Mouse (Mus musculus) lung, postnatal 0 days (tissue): ENCODE measurements around the gene Wdr83. TPM values are rescaled to one million over a fixed set of nuclear protein-coding genes. Genes with fewer than 3 reads are reported as not detected.

Source experiments
- ATAC-seq: fragments of 200-750 bp; cut with Nextera tagmentation; 2 replicates; pipeline ENCODE4 v1.8.0; 2017; ENCODE audit warnings: moderate library complexity
- DNase-seq: peaks from one replicate; pipeline ENCODE4 v3.0.0-alpha.2; 2016; ENCODE audit warnings: low spot score
- H3K27ac ChIP-seq: fragments of 300-500 bp; sonication (generic); 2 replicates; pipeline ENCODE4 v1.5.1; 2014; ENCODE audit warnings: antibody characterized with exemption, mild to moderate bottlenecking, low read length, mixed read lengths
- H3K27me3 ChIP-seq: fragments of 300-500 bp; sonication (generic); replicated peaks from 2 replicates; pipeline ENCODE4 v1.6.1; 2014; ENCODE audit warnings: low read length, mixed read lengths; ENCODE audit not compliant: insufficient read depth
- H3K36me3 ChIP-seq: fragments of 300-500 bp; sonication (generic); 2 replicates; pipeline ENCODE4 v1.6.1; 2014; ENCODE audit warnings: low read length, mixed read lengths; ENCODE audit not compliant: insufficient read depth
- H3K4me1 ChIP-seq: fragments of 300-500 bp; sonication (generic); 2 replicates; pipeline ENCODE4 v1.6.1; 2014; ENCODE audit warnings: antibody characterized with exemption, low read depth, low read length, mixed read lengths; ENCODE audit not compliant: insufficient read depth
- H3K4me2 ChIP-seq: fragments of 300-500 bp; sonication (generic); replicated peaks from 2 replicates; pipeline ENCODE4 v1.6.1; 2014; ENCODE audit warnings: low read depth, mild to moderate bottlenecking, low read length, moderate library complexity, mixed read lengths
- H3K4me3 ChIP-seq: fragments of 300-500 bp; sonication (generic); 2 replicates; pipeline ENCODE4 v1.5.1; 2014; ENCODE audit warnings: low read depth, low read length
- H3K9ac ChIP-seq: fragments of 300-500 bp; sonication (generic); replicated peaks from 2 replicates; pipeline ENCODE4 v1.6.1; 2014; ENCODE audit warnings: low read depth, mild to moderate bottlenecking
- H3K9me3 ChIP-seq: fragments of 300-500 bp; sonication (generic); 2 replicates; pipeline ENCODE4 v1.6.1; 2016; ENCODE audit warnings: low read length, mixed read lengths
- CTCF ChIP-seq: IDR thresholded peaks from 2 replicates; pipeline ENCODE4 v1.5.1; 2016; ENCODE audit warnings: antibody characterized with exemption, mild to moderate bottlenecking
- EP300 ChIP-seq: IDR thresholded peaks from 2 replicates; pipeline ENCODE4 v1.6.1; 2016; ENCODE audit warnings: antibody characterized with exemption, mild to moderate bottlenecking, control low read depth
- WGBS: fragments of 180-500 bp; shearing (Covaris S2); extraction: QIAGEN DNeasy Blood & Tissue Kit; methylation state at CpG from one replicate; pipeline ENCODE4 v1.1.7; 2014; 5-methylcytosine and 5-hydroxymethylcytosine counted together
- microRNA-seq: library from miRNA; unstranded; fragments of <30 nt; microRNA quantifications from one replicate; pipeline ENCODE4, GENCODE M21; 2016
- polyA plus RNA-seq: library from polyadenylated mRNA; unstranded; fragments of >200 nt; fragmentation: Nextera tagmentation; extraction: Ambion mirVana; gene quantifications from 2 replicates; pipeline ENCODE4 v1.2.1, GENCODE M21; 2015

Gene Wdr83
- polyA plus RNA-seq, 1 experiment from 2014 or later = 26.7 TPM

GRCm38 (mm10) chr8:85025098-85025932, 55.8 kb downstream of the Wdr83 start, which contains the start of gene Asna1:
Gene Asna1 (minus strand): TSS chr8:85025281.
- peak; percentile 99 for DNase-seq
- 4% methylated on average over 30 of the region's 30 CpGs for WGBS
- Histone ChIP-seq H3K36me3 (peaks cover 15% of the 10 kb centered on the region), H3K4me2 (peak within 1 kb of the TSS; percentile 88), H3K27ac (peak within 1 kb of the TSS; percentile 74), H3K9me3 (no peaks in the 10 kb centered on the region), H3K9ac (peak within 1 kb of the TSS; percentile 58), H3K4me1 (peaks cover 23% of the 10 kb centered on the region), H3K27me3 (no peaks in the 10 kb centered on the region), H3K4me3 (peak within 1 kb of the TSS; percentile 83)
- ATAC-seq = peak; percentile 92
- TF ChIP-seq EP300 (peak; percentile 74), CTCF (no peak)

Small RNA genes within 50 kb of the gene (microRNA-seq; reads per million reads assigned to microRNA genes)
- gene Gm23388 (not detected), gene Mir7070 (not detected)

Other genes starting within 250 kb of the Wdr83 start
- 24.4 and 24.8 TPM in 2 replicates for gene Gadd45gip1, start 249.8 kb downstream of the Wdr83 start, polyA plus RNA-seq
- gene Rad23a, start 240.6 kb downstream of the Wdr83 start, polyA plus RNA-seq = 77.9 and 85.7 TPM in 2 replicates
- 318 and 405 TPM in 2 replicates for gene Calr, start 234.4 kb downstream of the Wdr83 start, polyA plus RNA-seq
- gene Farsa, start 224.3 kb downstream of the Wdr83 start, polyA plus RNA-seq = 44.0 and 44.6 TPM in 2 replicates
- gene Syce2, start 209.2 kb downstream of the Wdr83 start, polyA plus RNA-seq = 11.1 and 11.4 TPM in 2 replicates
- gene Gcdh, start 187.4 kb downstream of the Wdr83 start, polyA plus RNA-seq = 16.2 and 21.1 TPM in 2 replicates
- 0.69 and 1.1 TPM in 2 replicates for gene Klf1, start 179.4 kb downstream of the Wdr83 start, polyA plus RNA-seq
- 24.0 and 29.1 TPM in 2 replicates for gene Dnase2a, start 172.7 kb downstream of the Wdr83 start, polyA plus RNA-seq
- 0.32 and 0.33 TPM in 2 replicates for gene Mast1, start 143.9 kb downstream of the Wdr83 start, polyA plus RNA-seq
- gene Rtbdn, start 134.3 kb downstream of the Wdr83 start, polyA plus RNA-seq = not detected in 2 replicates
- 1.1 TPM in 1 of 2 replicates, not detected in the other for gene Gm49661, start 111.9 kb downstream of the Wdr83 start, polyA plus RNA-seq
- gene Prdx2, start 111.7 kb downstream of the Wdr83 start, polyA plus RNA-seq = 337 and 356 TPM in 2 replicates
- 46.4 and 55.7 TPM in 2 replicates for gene Rnaseh2a, start 111.5 kb downstream of the Wdr83 start, polyA plus RNA-seq
- 69.0 and 126 TPM in 2 replicates for gene Junb, start 102.6 kb downstream of the Wdr83 start, polyA plus RNA-seq
- 19.2 and 22.3 TPM in 2 replicates for gene Hook2, start 90.7 kb downstream of the Wdr83 start, polyA plus RNA-seq
- not detected in 2 replicates for gene Best2, start 66.8 kb downstream of the Wdr83 start, polyA plus RNA-seq
- gene Asna1, start 56.0 kb downstream of the Wdr83 start, polyA plus RNA-seq = 80.9 and 83.1 TPM in 2 replicates
- 116 and 126 TPM in 2 replicates for gene Trir, start 54.5 kb downstream of the Wdr83 start, polyA plus RNA-seq
- 16.4 and 18.0 TPM in 2 replicates for gene Tnpo2, start 44.4 kb downstream of the Wdr83 start, polyA plus RNA-seq
- 34.8 and 35.6 TPM in 2 replicates for gene Fbxw9, start 21.3 kb downstream of the Wdr83 start, polyA plus RNA-seq
- gene Gm5741, start 13.3 kb downstream of the Wdr83 start, polyA plus RNA-seq = not detected in 2 replicates
- gene Dhps, start 9.5 kb downstream of the Wdr83 start, polyA plus RNA-seq = 44.2 and 48.3 TPM in 2 replicates
- 88.9 and 95.6 TPM in 2 replicates for gene Wdr83os, start 566 bp downstream of the Wdr83 start, polyA plus RNA-seq
- gene Man2b1, start 2.0 kb upstream of the Wdr83 start, polyA plus RNA-seq = 38.4 and 40.6 TPM in 2 replicates
- gene Zfp791, start 41.8 kb upstream of the Wdr83 start, polyA plus RNA-seq = 1.5 and 1.6 TPM in 2 replicates
- not detected in 2 replicates for gene Cks1brt, start 70.6 kb upstream of the Wdr83 start, polyA plus RNA-seq
- not detected in 2 replicates for gene Olfr371, start 144.7 kb upstream of the Wdr83 start, polyA plus RNA-seq
- 37.5 and 40.9 TPM in 2 replicates for gene Orc6, start 218.3 kb upstream of the Wdr83 start, polyA plus RNA-seq
- 95.9 and 110 TPM in 2 replicates for gene Vps35, start 218.5 kb upstream of the Wdr83 start, polyA plus RNA-seq